Mouse (Mus musculus) lung, postnatal 0 days (tissue): ENCODE measurements around the gene Aff1. TPM values are rescaled to one million over a fixed set of nuclear protein-coding genes. Genes with fewer than 3 reads are reported as not detected.

Experiments used
- ATAC-seq: fragments of 200-750 bp; cut with Nextera tagmentation; 2 replicates; pipeline ENCODE4 v1.8.0; 2017; ENCODE audit warnings: moderate library complexity
- DNase-seq: peaks from one replicate; pipeline ENCODE4 v3.0.0-alpha.2; 2016; ENCODE audit warnings: low spot score
- H3K27ac ChIP-seq: fragments of 300-500 bp; sonication (generic); 2 replicates; pipeline ENCODE4 v1.5.1; 2014; ENCODE audit warnings: antibody characterized with exemption, mild to moderate bottlenecking, low read length, mixed read lengths
- H3K27me3 ChIP-seq: fragments of 300-500 bp; sonication (generic); replicated peaks from 2 replicates; pipeline ENCODE4 v1.6.1; 2014; ENCODE audit warnings: low read length, mixed read lengths; ENCODE audit not compliant: insufficient read depth
- H3K36me3 ChIP-seq: fragments of 300-500 bp; sonication (generic); 2 replicates; pipeline ENCODE4 v1.6.1; 2014; ENCODE audit warnings: low read length, mixed read lengths; ENCODE audit not compliant: insufficient read depth
- H3K4me1 ChIP-seq: fragments of 300-500 bp; sonication (generic); 2 replicates; pipeline ENCODE4 v1.6.1; 2014; ENCODE audit warnings: antibody characterized with exemption, low read depth, low read length, mixed read lengths; ENCODE audit not compliant: insufficient read depth
- H3K4me2 ChIP-seq: fragments of 300-500 bp; sonication (generic); replicated peaks from 2 replicates; pipeline ENCODE4 v1.6.1; 2014; ENCODE audit warnings: low read depth, mild to moderate bottlenecking, low read length, moderate library complexity, mixed read lengths
- H3K4me3 ChIP-seq: fragments of 300-500 bp; sonication (generic); 2 replicates; pipeline ENCODE4 v1.5.1; 2014; ENCODE audit warnings: low read depth, low read length
- H3K9ac ChIP-seq: fragments of 300-500 bp; sonication (generic); replicated peaks from 2 replicates; pipeline ENCODE4 v1.6.1; 2014; ENCODE audit warnings: low read depth, mild to moderate bottlenecking
- H3K9me3 ChIP-seq: fragments of 300-500 bp; sonication (generic); 2 replicates; pipeline ENCODE4 v1.6.1; 2016; ENCODE audit warnings: low read length, mixed read lengths
- CTCF ChIP-seq: IDR thresholded peaks from 2 replicates; pipeline ENCODE4 v1.5.1; 2016; ENCODE audit warnings: antibody characterized with exemption, mild to moderate bottlenecking
- EP300 ChIP-seq: IDR thresholded peaks from 2 replicates; pipeline ENCODE4 v1.6.1; 2016; ENCODE audit warnings: antibody characterized with exemption, mild to moderate bottlenecking, control low read depth
- WGBS: fragments of 180-500 bp; shearing (Covaris S2); extraction: QIAGEN DNeasy Blood & Tissue Kit; methylation state at CpG from one replicate; pipeline ENCODE4 v1.1.7; 2014; 5-methylcytosine and 5-hydroxymethylcytosine counted together
- polyA plus RNA-seq: library from polyadenylated mRNA; unstranded; fragments of >200 nt; fragmentation: Nextera tagmentation; extraction: Ambion mirVana; gene quantifications from 2 replicates; pipeline ENCODE4 v1.2.1, GENCODE M21; 2015

Aff1 gene
- polyA plus RNA-seq, 1 experiment from 2014 or later = 9.4 TPM

DNA sequence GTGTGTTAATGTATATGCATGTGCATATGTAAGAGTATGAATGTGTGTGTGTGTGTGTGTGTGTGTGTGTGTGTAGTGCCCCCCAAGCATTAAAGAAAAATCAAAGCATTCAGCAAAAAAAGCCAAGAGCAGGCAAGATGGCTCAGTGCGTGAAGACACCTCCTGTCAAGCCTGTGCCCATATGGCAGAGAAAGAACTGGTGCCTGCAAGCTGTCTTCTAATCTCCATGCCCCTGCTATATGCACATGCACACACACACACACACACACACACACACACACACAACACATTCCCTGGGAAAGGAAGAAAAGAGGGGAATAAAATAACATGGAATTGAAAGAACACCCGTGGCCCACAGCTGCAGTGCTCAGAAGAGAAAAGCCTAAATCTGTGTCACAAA lies 165.0 kb downstream of the Aff1 start:
- H3K4me2 ChIP-seq = no peak overlapping the region
- TF ChIP-seq EP300 = no peak
- no peak for TF ChIP-seq CTCF
- H3K4me1 ChIP-seq = no peaks in the 10 kb centered on the region

DNA sequence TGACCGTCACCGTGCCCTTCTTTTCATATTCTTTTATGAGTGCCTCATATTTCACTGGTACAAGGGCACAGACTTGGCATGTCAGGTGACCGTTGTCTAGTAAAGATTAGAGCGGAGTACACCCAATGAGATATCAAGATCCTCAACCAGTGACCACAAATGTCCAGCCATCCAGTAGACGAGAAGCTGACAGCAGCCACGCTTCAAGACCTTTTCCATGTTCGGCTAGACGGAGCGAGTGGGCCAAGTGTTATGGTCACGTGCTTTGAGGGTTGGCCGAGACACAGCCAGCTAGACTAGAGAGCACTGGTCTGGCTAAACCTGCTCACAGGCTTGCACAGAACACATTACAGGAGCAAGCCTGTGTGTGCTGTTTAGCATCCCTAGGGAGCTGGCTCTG lies 168.4 kb downstream of the Aff1 start:
- DNase-seq (no peak), ATAC-seq (no peak)
- TF ChIP-seq CTCF (no peak), EP300 (no peak)
- H3K27me3 ChIP-seq = no peaks in the 10 kb centered on the region
- H3K4me2 ChIP-seq = no peak overlapping the region
- WGBS = 89% methylated on average over 11 of the region's 11 CpGs
- H3K4me3 ChIP-seq = no peak overlapping the region
- no peaks in the 10 kb centered on the region for H3K4me1 ChIP-seq
- no peak overlapping the region for H3K27ac ChIP-seq
- H3K9ac ChIP-seq = no peak overlapping the region
- H3K36me3 ChIP-seq = no peaks in the 10 kb centered on the region
- no peaks in the 10 kb centered on the region for H3K9me3 ChIP-seq

More for the DNA sequence above, 165.0 kb downstream of the Aff1 start:
- ATAC-seq = no peak
- 90% methylated on average over 2 of the region's 2 CpGs for WGBS
- Histone ChIP-seq H3K9me3 (no peaks in the 10 kb centered on the region), H3K27ac (no peak overlapping the region), H3K4me3 (no peak overlapping the region), H3K9ac (no peak overlapping the region), H3K27me3 (no peaks in the 10 kb centered on the region), H3K36me3 (peaks cover 6% of the 10 kb centered on the region; the same call in 1 of the 2 replicates)
- DNase-seq = no peak

DNA sequence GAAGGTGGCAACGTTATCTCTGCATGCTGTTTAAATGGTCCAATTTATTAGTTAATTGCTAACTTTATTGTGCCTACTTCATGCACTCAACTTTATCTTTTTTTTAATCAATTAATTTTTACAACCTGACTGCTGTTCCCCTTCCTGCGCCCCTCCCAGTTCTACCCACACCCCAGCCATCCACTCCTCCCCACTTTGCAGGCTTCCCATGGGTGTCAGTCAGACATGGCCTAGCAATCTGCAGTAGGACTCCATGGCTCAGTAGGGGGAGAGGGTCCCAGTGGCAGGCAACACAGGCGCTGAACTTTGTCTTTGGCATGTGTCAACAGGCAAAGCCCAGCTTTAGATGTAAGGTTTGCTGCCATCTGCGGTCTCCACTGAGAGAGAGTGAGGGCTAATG lies 171.6 kb downstream of the Aff1 start:
- ATAC-seq (no peak), DNase-seq (no peak)
- Histone ChIP-seq H3K9ac (no peak overlapping the region), H3K27ac (no peak overlapping the region), H3K36me3 (no peaks in the 10 kb centered on the region), H3K9me3 (no peaks in the 10 kb centered on the region), H3K4me1 (no peaks in the 10 kb centered on the region), H3K4me3 (no peak overlapping the region), H3K4me2 (no peak overlapping the region), H3K27me3 (no peaks in the 10 kb centered on the region)
- no peak for TF ChIP-seq EP300
- no peak for TF ChIP-seq CTCF
- 91% methylated on average over 4 of the region's 4 CpGs for WGBS

DNA sequence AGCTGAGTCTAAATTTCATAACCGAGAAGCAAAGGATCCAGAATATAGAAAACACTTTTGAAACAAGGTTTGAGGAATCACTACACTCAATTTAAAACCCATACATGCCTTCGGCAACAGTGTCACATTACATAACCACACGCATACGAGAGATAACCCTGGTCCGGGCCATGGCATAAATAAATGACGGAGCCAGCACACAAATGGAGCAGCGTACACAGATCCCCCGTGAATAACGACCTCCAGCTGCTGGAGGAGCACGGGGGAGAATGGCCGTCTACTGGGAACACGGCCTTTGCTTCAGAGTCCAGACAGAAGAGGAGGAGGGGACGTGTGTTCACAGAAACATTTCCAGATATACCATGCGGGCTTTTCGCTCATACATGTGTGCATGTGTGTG lies 197.6 kb downstream of the Aff1 start:
- Histone ChIP-seq H3K27ac (no peak overlapping the region), H3K36me3 (no peaks in the 10 kb centered on the region), H3K4me2 (no peak overlapping the region), H3K9ac (no peak overlapping the region), H3K9me3 (no peaks in the 10 kb centered on the region), H3K4me3 (no peak overlapping the region), H3K27me3 (no peaks in the 10 kb centered on the region), H3K4me1 (no peaks in the 10 kb centered on the region; the same call in 1 of the 2 replicates)
- DNase-seq (peak; percentile 74), ATAC-seq (peak; percentile 86)
- TF ChIP-seq EP300 (no peak), CTCF (no peak)
- WGBS = 47% methylated on average over 15 of the region's 15 CpGs

DNA sequence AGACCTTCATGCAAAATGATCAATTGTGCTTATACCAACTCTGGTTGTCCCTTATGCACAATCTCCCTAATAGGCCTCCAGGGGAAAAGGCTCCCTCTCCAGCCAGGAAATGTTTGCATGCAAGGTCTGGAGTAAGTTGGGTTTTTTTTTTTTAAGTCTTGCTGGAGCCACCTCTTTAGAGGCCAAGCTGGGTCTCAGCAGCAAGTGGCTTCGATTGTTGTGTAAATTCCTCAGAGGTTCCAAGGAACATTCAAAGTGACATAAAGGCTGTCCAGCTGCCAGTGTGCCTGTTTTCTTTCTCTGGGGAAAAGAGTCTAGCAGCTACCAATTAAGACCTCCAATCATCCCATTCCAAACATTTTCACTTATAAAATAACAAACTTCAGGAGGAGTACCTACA lies 206.1 kb downstream of the Aff1 start:
- 29% methylated on average over 1 of the region's 1 CpGs for WGBS
- no peak; the same call in 1 of the 2 replicates for ATAC-seq
- TF ChIP-seq EP300 (no peak), CTCF (peak; percentile 14; the same call in 1 of the 2 replicates)

More for the DNA sequence above, 206.1 kb downstream of the Aff1 start:
- no peaks in the 10 kb centered on the region for H3K9me3 ChIP-seq
- no peaks in the 10 kb centered on the region for H3K27me3 ChIP-seq
- H3K4me3 ChIP-seq = no peak overlapping the region
- peak; percentile 55 for DNase-seq
- no peaks in the 10 kb centered on the region for H3K36me3 ChIP-seq
- H3K27ac ChIP-seq = no peak overlapping the region
- no peak overlapping the region for H3K9ac ChIP-seq
- H3K4me1 ChIP-seq = no peaks in the 10 kb centered on the region
- no peak overlapping the region for H3K4me2 ChIP-seq

Other genes starting within 250 kb of the Aff1 start
- gene Slc10a6, start 63.0 kb upstream of the Aff1 start, polyA plus RNA-seq = 6.9 and 13.8 TPM in 2 replicates
- gene 1700016H13Rik, start 36.4 kb upstream of the Aff1 start, polyA plus RNA-seq = 1.3 and 1.5 TPM in 2 replicates
- 7.1 and 8.0 TPM in 2 replicates for gene Klhl8, start 218.9 kb downstream of the Aff1 start, polyA plus RNA-seq